Mouse (Mus musculus) liver, embryonic 11.5 days (tissue): ENCODE results near the gene Ptpn22. TPM values are rescaled to one million over a fixed set of nuclear protein-coding genes. Genes with fewer than 3 reads are reported as not detected.
"Not testable (repeated sequence)": the region's sequence is repeated elsewhere in the genome, so short reads cannot be mapped to it uniquely, and the experiment has no call there.

ENCODE experiments used
- ATAC-seq: fragments of 200-750 bp; cut with Nextera tagmentation; replicated peaks from 2 replicates; pipeline ENCODE4 v1.8.0; 2017; ENCODE audit warnings: moderate number of reproducible peaks, mild to moderate bottlenecking, moderate TSS enrichment, moderate library complexity; ENCODE audit not compliant: low FRiP score
- DNase-seq: peaks from one replicate; pipeline ENCODE4 v3.0.0-alpha.2; 2017; ENCODE audit warnings: low spot score
- H3K27ac ChIP-seq: fragments of 300-500 bp; sonication (generic); 2 replicates; pipeline ENCODE4 v1.5.1; 2014; ENCODE audit warnings: mild to moderate bottlenecking, low read depth, low read length, control low read depth
- H3K27me3 ChIP-seq: fragments of 300-500 bp; sonication (generic); replicated peaks from 2 replicates; pipeline ENCODE4 v1.6.1; 2014; ENCODE audit warnings: low read length, mixed read lengths; ENCODE audit not compliant: control insufficient read depth, insufficient read depth
- H3K36me3 ChIP-seq: fragments of 300-500 bp; sonication (generic); 2 replicates; pipeline ENCODE4 v1.6.1; 2014; ENCODE audit warnings: mild to moderate bottlenecking, low read length, moderate library complexity, mixed read lengths; ENCODE audit not compliant: control insufficient read depth, insufficient read depth
- H3K4me1 ChIP-seq: fragments of 300-500 bp; sonication (generic); replicated peaks from 2 replicates; pipeline ENCODE4 v1.6.1; 2014; ENCODE audit warnings: low read length, mixed read lengths; ENCODE audit not compliant: control insufficient read depth, insufficient read depth
- H3K4me2 ChIP-seq: fragments of 300-500 bp; sonication (generic); 2 replicates; pipeline ENCODE4 v1.6.1; 2014; ENCODE audit warnings: mild to moderate bottlenecking, control low read depth, moderate library complexity
- H3K4me3 ChIP-seq: fragments of 300-500 bp; sonication (generic); 2 replicates; pipeline ENCODE4 v1.5.1; 2014; ENCODE audit warnings: low read depth, low read length, control low read depth
- H3K9ac ChIP-seq: fragments of 300-500 bp; sonication (generic); 2 replicates; pipeline ENCODE4 v1.6.1; 2014; ENCODE audit warnings: low read depth, low read length, control low read depth
- H3K9me3 ChIP-seq: fragments of 300-500 bp; sonication (generic); 2 replicates; pipeline ENCODE4 v1.6.1; 2016; ENCODE audit warnings: low read length, inconsistent platforms, mixed read lengths; ENCODE audit not compliant: control insufficient read depth
- WGBS: fragments of 180-500 bp; shearing (Covaris S2); extraction: QIAGEN DNeasy Blood & Tissue Kit; methylation state at CpG from one replicate; pipeline ENCODE4 v1.1.7; 2014; 5-methylcytosine and 5-hydroxymethylcytosine counted together
- polyA plus RNA-seq: library from polyadenylated mRNA; unstranded; fragments of >200 nt; fragmentation: Nextera tagmentation; extraction: Ambion mirVana; gene quantifications from 2 replicates; pipeline ENCODE4 v1.2.1, GENCODE M21; 2014

Gene Ptpn22
- 0.96 and 1.7 TPM in 2 replicates for polyA plus RNA-seq

DNA sequence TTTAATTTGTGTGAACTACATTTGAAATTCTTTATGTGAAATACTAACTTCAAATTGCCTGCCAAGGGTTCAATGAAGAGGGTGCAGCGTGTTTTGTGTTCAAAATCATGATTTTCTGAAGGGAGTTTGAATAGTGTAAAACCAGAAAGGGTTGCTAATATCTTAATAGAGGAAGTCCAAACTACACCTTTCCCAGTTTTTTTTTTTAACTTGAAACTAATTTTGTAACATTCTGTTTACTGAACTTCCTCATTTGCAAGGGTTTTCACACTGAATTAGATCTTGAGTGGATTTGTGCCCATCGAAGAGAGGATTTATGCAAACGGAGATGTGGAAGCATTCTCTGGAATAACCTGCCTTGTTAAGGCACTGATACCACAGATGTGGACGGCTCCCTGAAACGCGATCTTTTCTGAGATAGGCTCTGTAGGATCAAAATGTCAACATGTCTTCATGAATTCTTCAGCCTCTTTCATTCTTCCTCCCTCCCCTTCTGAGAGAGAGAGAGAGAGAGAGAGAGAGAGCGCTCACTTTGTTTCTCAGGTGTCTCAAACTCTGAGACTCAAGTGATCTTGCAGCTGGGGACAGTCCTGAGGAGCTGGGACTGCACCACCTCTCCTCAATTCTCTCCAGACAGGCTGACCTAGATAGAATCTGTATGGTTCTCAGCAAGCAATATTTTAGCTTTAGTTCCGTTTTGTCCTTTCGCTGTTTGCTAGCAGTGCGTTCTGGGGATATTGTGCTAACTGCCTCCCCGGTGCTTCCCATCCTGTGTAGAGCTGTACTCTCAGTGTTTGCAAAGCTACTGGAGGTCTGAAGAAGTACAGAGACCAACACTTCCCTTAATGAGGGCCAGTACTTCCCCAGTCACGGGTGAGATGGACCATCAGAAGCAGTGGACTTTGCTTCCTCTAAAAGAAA, at the start of gene Ptpn22:
Gene Ptpn22 (plus strand): TSS at position 915 of the 921 bp plus-strand sequence.
- ATAC-seq, result no peak
- H3K4me2 ChIP-seq, result peak within 1 kb of the TSS; percentile 23

DNA sequence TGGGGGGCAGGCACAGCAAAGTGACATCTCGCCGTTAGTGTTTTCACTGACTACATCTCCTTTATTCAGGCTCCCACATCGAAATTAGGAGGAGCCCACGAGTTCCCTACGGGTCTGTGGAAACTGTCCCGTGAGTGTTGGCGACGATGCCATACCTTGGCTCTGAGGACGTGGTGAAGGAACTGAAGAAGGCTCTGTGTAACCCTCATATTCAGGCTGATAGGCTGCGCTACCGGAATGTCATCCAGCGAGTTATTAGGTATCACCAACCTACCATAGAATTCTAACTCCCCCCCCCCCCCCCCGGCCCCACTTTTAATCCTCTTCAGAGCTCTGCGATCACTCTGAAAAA, 49.8 kb upstream of the Ptpn22 start:
- 3% methylated on average over 14 of the region's 14 CpGs for WGBS
- peaks cover 15% of the 10 kb centered on the region for H3K4me1 ChIP-seq
- peak overlapping the region; percentile 80 for H3K4me3 ChIP-seq
- H3K9me3 ChIP-seq, result no peaks in the 10 kb centered on the region
- no peaks in the 10 kb centered on the region for H3K27me3 ChIP-seq
- H3K4me2 ChIP-seq, result peak overlapping the region; percentile 62
- H3K9ac ChIP-seq, result peak overlapping the region; percentile 85
- ATAC-seq (peak; percentile 62), DNase-seq (no peak)
- H3K36me3 ChIP-seq, result peaks cover 12% of the 10 kb centered on the region; the same call in 1 of the 2 replicates
- H3K27ac ChIP-seq, result peak overlapping the region; percentile 87

More for the DNA sequence above, at the start of gene Ptpn22:
- H3K9me3 ChIP-seq, result no peaks in the 10 kb centered on the region
- no peaks in the 10 kb centered on the region for H3K36me3 ChIP-seq
- no peak within 1 kb of the TSS for H3K9ac ChIP-seq
- 51% methylated on average over 12 of the region's 12 CpGs for WGBS
- no peaks in the 10 kb centered on the region for H3K27me3 ChIP-seq
- no peaks in the 10 kb centered on the region for H3K4me1 ChIP-seq
- H3K4me3 ChIP-seq, result no peak within 1 kb of the TSS
- DNase-seq, result no peak
- H3K27ac ChIP-seq, result no peak within 1 kb of the TSS

- Histone ChIP-seq H3K4me1 (peaks cover 9% of the 10 kb centered on the region), H3K9me3 (no peaks in the 10 kb centered on the region), H3K4me2 (peak overlapping the region; percentile 62), H3K4me3 (peak overlapping the region; percentile 80; the same call in 1 of the 2 replicates), H3K27me3 (no peaks in the 10 kb centered on the region), H3K9ac (no peak overlapping the region), H3K27ac (peak overlapping the region; percentile 10; the same call in 1 of the 2 replicates), H3K36me3 (peaks cover 14% of the 10 kb centered on the region; the same call in 1 of the 2 replicates)
- 79% methylated on average over 6 of the region's 6 CpGs for WGBS
- DNase-seq, result no peak
- no peak for ATAC-seq
Observed at GRCm38 (mm10) chr3:103810967-103811366, 48.6 kb upstream of the Ptpn22 start.

DNA sequence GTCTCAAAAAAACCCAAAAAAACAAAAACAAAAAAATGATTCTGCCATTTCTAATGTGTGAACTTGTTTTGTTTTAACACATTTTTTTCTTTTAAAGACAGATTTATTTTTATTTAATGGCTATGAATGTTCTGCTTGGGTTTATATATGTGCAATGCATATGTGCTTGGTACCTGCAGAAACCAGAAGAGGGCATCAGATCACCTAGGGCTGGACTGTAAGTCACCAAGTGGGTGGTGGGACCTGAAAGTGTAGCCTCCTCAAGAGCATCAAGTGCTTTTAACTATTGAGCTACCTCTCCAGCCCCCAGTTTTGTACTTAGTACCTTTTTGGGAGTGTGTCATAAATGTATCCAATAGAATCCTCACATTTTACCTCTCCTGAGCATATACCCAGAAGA, 32.0 kb upstream of the Ptpn22 start:
- Histone ChIP-seq H3K4me1 (peaks cover 9% of the 10 kb centered on the region), H3K4me2 (no peak overlapping the region), H3K9me3 (no peaks in the 10 kb centered on the region), H3K9ac (no peak overlapping the region), H3K36me3 (no peaks in the 10 kb centered on the region), H3K27ac (no peak overlapping the region), H3K4me3 (no peak overlapping the region), H3K27me3 (no peaks in the 10 kb centered on the region)
- DNase-seq (no peak), ATAC-seq (no peak)

GRCm38 (mm10) chr3:103829036-103829435, 30.6 kb upstream of the Ptpn22 start:
- no peak overlapping the region for H3K9ac ChIP-seq
- ATAC-seq (no peak), DNase-seq (no peak)
- H3K27me3 ChIP-seq, result no peaks in the 10 kb centered on the region
- peaks cover 9% of the 10 kb centered on the region for H3K4me1 ChIP-seq
- no peak overlapping the region for H3K27ac ChIP-seq
- H3K4me3 ChIP-seq, result no peak overlapping the region
- no peak overlapping the region for H3K4me2 ChIP-seq
- no peaks in the 10 kb centered on the region for H3K9me3 ChIP-seq
- WGBS, result 79% methylated on average over 3 of the region's 3 CpGs
- no peaks in the 10 kb centered on the region for H3K36me3 ChIP-seq

DNA sequence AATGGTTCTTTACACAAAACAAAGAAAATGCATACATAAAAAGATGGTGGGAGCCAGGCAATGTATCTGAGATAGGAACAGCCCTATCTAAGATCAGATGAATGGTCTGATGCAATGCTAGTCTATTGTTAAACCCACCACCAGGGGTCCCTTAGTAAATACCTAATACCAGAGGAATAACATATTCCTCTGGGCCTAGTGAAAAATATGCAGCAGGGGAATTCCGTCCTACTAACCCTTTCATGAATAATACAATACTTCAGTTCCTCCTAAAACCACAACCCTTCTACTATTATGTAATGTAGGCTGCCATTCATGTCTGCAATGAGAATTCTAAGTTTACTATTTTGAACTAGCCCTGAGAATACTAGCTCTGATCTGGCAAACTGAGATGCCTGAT, 28.9 kb upstream of the Ptpn22 start:
- H3K27me3 ChIP-seq, H3K4me3 ChIP-seq, DNase-seq, H3K4me2 ChIP-seq, H3K9ac ChIP-seq, H3K4me1 ChIP-seq, H3K36me3 ChIP-seq, H3K9me3 ChIP-seq, H3K27ac ChIP-seq, ATAC-seq: not testable (repeated sequence)
- WGBS, result 82% methylated on average over 1 of the region's 1 CpGs

- ATAC-seq (no peak), DNase-seq (no peak)
- no peaks in the 10 kb centered on the region for H3K36me3 ChIP-seq
- H3K27ac ChIP-seq, result no peak overlapping the region
- no peaks in the 10 kb centered on the region for H3K9me3 ChIP-seq
- peaks cover 9% of the 10 kb centered on the region for H3K4me1 ChIP-seq
- no peaks in the 10 kb centered on the region for H3K27me3 ChIP-seq
- 86% methylated on average over 7 of the region's 7 CpGs for WGBS
- no peak overlapping the region for H3K9ac ChIP-seq
- no peak overlapping the region for H3K4me2 ChIP-seq
- no peak overlapping the region for H3K4me3 ChIP-seq
Observed at GRCm38 (mm10) chr3:103831146-103831545, 28.4 kb upstream of the Ptpn22 start.

- DNase-seq (no peak), ATAC-seq (peak; percentile 57)
- H3K9me3 ChIP-seq, result no peaks in the 10 kb centered on the region
- H3K36me3 ChIP-seq, result no peaks in the 10 kb centered on the region
- peaks cover 9% of the 10 kb centered on the region for H3K4me1 ChIP-seq
- no peaks in the 10 kb centered on the region for H3K27me3 ChIP-seq
- no peak within 1 kb of the TSS for H3K27ac ChIP-seq
- H3K4me2 ChIP-seq, result peak within 1 kb of the TSS; percentile 33
- no peak within 1 kb of the TSS for H3K4me3 ChIP-seq
- H3K9ac ChIP-seq, result no peak within 1 kb of the TSS
Observed at GRCm38 (mm10) chr3:103832426-103832825, 27.2 kb upstream of the Ptpn22 start, which contains the start of gene Bcl2l15. Bcl2l15 (plus strand) TSS chr3:103832601.

DNA sequence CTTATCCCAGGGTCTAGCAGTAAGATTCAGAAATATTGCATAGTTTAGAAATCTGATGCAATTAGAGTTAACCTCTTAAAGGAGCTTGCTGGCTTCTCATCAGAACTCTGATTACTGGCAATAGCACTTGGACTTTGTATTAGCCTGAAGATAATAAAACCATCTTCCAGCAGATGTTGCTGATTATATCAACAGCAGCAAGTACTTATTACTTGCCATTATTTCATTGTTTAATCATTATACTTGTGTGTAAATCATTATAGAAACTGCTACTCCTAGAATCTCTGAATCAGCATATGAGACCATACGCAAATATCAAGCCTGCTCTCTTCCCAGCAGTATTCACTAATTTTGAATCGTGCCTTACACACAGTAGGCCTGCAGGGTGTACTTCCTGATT, 25.6 kb upstream of the Ptpn22 start:
- ATAC-seq (no peak), DNase-seq (no peak)
- Histone ChIP-seq H3K27me3 (no peaks in the 10 kb centered on the region), H3K36me3 (no peaks in the 10 kb centered on the region), H3K4me2 (no peak overlapping the region), H3K4me1 (peaks cover 9% of the 10 kb centered on the region), H3K9ac (no peak overlapping the region), H3K9me3 (no peaks in the 10 kb centered on the region), H3K27ac (no peak overlapping the region), H3K4me3 (no peak overlapping the region)
- 85% methylated on average over 2 of the region's 2 CpGs for WGBS
